In genomic region chr9:50569599-50570525, GRCm38 (mm10) we compare ENCODE assay signal across 1 mouse cellular context.
TF ChIP-seq lines count a peak whose summit lies in the region.

No protein-coding gene starts in this region.

TF ChIP-seq in MEL, 35 proteins besides CTCF, POLR2A, EP300 and RAD21 (continued from another document):
- TF ChIP-seq UBTF (IDR thresholded peaks at IDR 0.05; ENCODE audit: borderline replicate concordance, insufficient read depth, low read depth, low read length) (no peak), CHD1 (IDR thresholded peaks at IDR 0.05; ENCODE audit: low read depth, low read length) (no peak), MAFK (IDR thresholded peaks at IDR 0.05; ENCODE audit: borderline replicate concordance, low read depth, low read length) (no peak), HCFC1 (IDR thresholded peaks at IDR 0.05; ENCODE audit: low read depth, low read length) (no peak)
